Mouse (Mus musculus): ENCODE measurements around the gene Myo16. TPM values are rescaled to one million over a fixed set of nuclear protein-coding genes. Genes with fewer than 3 reads are reported as not detected.

Gene Myo16
- total RNA-seq, 2 experiments from 2014 or later = 1.2 to 1.6 TPM

DNA sequence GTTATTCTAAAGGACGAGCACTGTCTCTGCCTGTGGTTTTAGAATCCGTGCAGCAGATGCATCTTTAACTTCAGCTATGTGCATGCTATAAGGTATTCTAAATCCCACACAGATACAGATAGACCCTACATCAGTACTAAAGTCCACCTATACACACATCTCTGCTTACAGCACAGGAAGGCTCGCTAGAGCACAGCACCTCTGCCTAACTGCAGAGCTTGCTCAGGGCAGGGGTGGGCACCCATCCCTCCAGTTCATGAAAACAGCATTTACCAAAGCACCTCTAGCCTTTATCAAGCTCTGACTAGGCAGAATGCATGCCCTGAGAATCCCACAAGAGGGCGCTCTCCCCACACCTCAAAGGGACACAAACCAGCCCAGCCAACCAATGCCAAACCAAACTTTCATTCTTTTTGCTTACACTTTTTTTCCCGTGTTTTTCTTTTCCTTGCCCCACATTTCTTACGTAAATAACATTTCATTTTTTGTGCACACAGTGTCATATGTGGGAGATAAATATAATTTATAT lies 261.0 kb downstream of the Myo16 start:
- no peak for DNase-seq

DNA sequence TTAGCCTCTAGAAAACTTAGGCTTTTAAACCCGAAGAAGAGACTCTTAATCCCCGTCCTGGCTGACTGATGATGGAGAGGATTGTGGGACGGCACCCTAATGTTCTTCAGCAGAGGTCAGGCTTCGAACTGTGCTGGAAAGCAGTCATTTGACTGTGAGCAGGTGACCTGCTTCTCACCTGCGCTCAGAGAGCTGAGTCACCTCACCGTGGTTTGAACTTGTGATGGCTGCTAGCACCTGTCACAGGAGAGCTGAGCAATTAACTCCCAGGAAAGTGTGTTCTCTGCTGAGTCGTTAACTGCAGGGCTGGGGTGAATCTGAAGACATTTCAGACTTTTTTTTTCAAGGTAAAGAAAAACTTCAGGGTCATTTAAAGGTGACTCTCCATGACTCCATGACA lies 261.6 kb downstream of the Myo16 start:
- DNase-seq = no peak

DNA sequence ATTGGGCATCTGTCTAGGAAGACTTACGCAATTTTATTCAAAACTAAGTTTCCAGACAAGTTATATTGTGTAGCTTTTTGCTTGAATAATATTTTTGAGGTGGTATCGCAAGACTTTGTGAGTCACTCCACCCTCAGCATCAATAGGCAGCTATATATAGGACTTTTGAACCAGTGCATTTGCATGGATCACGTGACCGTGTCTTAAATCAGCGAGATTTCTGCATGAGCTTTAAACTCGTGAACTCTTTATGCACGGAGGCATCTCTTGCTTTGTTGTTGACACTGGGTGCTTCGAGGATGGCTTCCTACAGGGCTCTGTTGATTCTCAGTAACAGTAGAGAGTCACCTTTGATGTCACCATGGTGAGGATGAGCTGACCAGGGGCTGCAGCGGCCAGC lies 262.2 kb downstream of the Myo16 start:
- DNase-seq = no peak

DNA sequence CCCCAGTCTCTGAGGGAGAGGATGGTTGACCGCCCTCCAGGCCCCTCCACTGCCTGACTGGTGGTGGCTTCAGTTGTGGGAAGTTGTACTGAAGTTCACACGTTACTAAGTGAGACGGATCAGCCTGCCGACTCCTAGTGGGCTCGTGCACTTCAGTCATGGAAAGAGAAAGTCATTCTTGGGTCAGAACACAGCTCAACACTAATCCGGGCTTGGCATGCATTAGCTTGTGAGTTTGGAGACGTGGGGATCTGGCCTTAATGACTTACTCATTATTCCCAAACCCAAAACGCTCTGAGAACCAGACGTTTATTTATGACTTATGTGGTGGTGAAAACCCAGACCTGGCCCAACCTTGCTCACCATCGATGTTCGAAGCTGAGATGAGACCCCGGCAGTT lies 263.1 kb downstream of the Myo16 start:
- DNase-seq = no peak

DNA sequence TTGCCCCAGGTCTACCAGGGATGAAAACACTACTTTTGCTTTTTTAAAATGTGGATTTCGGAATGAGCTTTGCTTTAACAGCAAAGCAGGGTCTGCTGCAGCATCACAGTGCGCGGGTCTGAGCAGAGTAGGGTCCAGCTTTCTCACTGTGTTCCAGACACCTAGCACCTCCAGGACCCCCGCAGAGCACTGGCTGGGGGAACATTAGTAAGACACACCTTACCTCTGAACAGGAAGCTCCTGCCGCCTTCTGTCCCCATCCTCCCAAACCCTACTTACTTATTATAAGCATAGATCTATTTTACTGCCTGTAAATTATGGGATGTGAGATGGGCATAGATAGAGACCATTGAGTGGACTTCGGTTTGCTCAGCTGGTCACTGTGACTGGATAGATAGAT lies 263.6 kb downstream of the Myo16 start:
- no peak for DNase-seq

DNA sequence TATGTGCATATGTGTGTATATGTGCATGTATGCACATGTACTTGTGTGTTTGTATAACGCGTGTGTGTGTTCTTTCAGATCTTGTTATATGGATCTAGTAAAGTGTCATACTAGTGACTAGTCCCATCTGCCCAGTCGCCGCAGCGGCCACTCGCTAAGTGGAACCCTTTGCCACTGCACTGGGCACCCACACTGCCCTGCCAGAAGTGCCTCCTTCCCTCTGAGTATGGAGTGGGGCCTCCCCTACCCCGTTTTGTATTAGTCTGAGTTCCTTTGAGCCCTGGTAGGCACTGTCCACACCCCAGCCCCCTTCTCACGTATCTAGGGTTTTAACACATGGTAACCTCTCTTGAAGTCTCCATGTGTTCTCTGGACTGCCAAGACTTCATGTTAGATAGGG lies 264.3 kb downstream of the Myo16 start:
- DNase-seq = no peak

DNA sequence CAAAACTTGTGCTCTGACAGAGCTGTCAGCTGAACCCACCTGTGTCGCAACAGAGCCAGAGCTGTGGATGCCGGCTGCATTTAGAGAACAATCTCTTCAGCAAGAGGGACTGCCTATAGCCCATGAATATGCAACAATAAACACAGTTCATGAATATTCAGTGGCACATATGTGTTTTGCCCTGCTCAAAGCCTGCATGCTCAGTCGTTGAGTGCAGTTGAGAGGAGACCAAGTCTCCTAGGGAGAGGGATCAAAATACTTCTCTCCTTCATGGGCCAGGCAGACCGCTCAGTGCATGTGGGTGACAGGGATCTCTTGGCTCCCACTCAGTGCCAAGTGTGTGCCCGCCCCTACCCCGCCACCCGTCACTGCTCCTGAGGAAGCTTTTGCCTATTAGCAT lies 265.3 kb downstream of the Myo16 start:
- DNase-seq = no peak

DNA sequence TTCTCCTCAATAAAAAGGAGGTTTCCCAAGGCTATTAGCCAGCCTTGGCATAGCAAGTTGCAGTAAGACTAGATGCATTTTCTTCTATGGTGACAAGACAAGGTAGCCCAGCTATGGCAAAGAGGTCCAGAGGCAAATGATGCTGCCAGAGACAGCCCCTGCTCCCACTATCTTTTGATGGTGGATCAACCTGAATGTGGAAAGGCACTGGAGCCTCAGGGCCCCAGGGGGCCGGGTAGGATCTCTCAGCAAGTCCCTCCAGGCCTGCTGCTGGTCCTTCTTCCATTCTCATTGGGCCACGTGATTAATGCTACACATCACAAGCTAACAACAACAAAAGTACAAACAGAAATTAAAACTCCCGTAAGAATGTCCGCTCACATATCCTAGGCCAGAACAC lies 266.0 kb downstream of the Myo16 start:
- no peak for DNase-seq

DNA sequence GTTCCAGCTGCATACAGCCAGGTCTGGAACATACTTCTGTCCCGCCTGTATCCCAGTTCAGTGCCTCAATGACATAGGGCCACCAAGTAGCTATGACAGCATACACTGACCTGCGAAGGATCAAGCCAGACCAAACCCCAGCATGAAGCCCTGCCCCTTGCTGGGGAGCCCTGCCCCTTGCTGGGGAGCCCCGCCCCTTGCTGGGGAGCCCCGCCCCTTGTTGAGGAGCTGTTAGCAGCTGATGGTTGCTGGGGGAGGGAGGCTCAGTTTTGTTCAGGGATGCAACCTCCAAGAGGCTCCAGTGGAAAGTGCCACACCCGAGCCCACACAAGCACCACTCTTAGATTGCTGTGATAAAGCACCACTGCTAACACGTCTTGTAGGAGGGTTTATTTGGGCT lies 266.8 kb downstream of the Myo16 start:
- no peak for DNase-seq

DNA sequence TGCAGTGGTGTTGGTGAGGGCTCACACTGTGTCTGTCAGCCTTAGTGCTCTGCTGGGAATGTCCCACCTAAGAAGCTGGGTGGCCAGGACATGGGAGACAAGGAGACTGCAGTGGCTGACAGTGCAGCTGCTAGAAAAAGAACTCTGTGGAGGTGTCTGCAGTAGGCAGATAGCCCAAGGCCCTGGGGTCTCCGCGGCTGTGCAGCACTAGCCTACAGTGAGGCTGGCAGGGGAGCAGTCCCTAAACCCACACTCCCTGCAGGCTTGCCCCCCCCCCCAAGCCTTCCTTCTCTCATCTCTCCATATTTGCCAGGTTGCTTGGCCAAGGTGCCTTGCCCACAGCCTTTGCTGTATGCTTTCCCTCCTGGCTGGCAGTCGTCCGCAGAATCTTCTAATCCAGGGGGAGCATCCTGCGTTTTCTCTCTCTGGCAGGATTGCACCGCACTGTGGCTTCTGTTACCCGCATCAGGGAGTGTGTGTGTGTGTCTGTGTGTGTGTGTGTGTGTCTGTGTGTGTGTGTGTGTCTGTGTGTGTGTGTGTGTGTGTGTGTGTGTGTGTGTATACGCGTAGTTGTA lies 267.9 kb downstream of the Myo16 start:
- no peak for DNase-seq

DNA sequence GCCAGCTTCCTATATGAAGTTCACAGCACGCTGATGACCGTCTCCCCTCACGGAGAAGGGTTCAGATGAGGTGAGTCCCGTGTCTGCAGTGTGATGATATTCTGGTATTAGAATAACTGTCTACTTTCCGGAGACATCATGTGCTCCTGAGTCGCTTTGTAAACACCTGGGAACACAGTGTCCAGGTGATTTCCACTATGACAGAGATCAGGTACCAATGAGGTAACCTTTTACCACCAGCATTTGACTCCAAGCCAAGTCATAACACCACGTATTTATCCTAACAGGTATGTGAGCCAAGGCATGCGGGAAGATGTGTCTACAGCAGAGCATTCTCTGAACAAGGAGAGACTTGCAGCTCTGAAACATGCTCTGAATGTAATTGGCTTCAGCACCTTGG lies 281.8 kb downstream of the Myo16 start:
- no peak for DNase-seq

DNA sequence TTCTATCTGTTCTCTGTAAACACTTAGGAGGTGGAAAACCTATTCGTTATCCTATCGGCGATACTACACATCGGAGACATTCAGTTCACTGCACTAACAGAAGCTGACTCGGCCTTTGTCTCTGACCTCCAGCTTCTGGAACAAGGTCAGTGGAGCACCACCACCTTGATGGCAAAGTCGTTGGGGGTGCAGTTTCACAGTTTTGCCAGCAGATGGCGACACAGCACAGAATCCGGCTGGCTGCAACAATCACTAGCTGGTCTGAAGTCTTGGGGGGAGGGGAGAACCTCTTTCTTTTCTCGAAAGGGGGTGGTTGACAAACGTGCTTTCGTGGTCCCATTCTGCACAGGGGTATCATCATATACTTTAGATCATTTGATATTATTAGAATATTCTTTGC lies 285.1 kb downstream of the Myo16 start:
- peak; percentile 45 for DNase-seq

DNA sequence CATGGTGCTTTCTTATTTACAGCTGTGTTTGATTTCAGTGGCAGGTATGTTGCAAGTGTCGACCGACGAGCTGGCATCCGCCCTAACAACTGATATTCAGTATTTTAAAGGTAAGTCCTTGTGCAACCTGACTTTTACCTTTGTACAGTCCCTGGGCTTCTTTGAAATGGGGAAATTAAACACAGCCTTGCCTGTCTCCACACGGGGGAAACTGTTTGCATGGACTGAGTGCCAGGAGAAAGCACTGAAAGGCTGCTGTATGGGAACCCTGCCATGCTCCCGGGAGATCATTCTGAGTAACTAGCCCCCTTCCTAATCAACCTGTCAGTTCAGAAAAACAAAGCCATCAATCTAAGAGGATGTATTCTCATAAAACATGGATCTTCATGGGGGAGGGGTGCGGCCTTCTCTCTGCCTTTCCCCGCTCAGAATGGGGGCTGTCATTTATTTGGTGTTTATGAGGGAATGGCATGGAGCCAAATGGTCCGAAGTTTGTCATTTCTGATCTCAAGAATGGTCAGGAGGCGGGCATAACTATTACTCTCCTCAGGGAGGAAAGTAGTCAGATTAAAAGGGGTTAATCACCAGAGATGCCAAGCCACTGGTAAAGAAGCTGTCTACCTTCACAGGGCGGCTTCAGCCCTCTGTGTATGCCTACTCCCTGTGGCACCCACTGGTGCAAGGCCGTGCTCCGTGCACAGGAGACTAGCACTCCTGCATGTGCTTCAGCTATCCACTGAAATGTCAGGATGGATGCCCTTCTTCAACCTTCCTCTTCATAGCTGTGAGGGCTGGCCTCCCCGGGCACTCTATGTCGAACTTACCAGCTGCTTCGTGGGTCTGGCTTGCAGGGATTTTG lies 286.1 kb downstream of the Myo16 start:
- no peak for DNase-seq

DNA sequence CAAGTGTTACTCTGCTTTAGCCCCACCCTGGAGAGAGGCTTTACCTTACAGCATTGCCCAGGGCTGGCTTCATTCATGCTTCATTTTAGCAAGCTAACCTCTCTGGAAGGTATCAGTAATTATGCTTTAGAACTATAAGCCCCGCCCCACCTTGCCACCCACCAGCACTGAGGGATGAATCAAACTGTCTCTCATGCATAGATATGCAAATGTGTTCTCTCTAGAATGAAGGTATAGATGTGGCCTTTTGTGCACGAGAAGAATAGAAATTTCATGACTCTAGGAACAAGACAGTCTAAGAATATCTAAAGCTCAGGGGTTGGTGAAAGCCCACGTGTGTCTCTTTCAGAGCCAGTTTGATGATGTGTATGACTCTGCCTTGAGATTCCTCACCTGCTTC lies 288.9 kb downstream of the Myo16 start:
- DNase-seq = no peak

DNA sequence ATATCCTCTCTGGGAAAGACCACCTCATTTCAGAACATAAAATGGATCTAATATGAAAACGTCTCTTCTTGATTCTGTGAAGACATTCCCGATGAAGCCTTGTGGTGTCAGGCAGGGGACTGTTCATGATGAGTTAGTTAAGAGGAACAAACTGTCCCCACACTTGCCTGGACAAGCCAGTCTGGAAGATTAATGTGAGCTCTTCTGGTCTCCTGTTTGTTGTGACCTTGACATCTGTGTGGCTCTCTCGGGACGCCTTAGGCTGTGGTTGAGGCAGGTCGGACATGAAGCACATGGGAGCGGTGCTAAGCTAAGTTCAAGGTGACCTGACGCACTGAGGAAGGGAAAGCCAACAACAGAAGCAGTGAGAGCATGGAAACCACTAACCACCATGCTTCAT lies 291.3 kb downstream of the Myo16 start:
- no peak for DNase-seq

DNA sequence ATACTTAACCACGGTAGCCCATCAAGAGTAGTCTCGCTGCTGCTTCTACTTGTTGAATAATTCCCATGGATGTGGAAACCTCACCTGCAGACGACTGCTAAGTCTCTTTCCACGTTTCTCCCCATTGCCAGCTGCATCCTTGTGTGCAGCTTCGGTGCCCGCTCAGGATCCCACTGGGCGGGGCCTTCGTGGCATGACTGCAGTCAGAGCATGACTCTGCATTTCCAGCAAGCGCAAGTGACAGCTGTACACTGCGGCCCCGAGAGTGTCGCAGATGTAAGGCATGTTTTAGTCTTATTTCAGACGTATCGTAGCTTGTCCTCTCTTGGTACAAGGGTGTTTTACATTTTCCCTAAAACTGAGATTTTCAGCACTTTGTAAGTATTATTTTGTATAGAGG lies 294.8 kb downstream of the Myo16 start:
- DNase-seq = peak; percentile 42

DNA sequence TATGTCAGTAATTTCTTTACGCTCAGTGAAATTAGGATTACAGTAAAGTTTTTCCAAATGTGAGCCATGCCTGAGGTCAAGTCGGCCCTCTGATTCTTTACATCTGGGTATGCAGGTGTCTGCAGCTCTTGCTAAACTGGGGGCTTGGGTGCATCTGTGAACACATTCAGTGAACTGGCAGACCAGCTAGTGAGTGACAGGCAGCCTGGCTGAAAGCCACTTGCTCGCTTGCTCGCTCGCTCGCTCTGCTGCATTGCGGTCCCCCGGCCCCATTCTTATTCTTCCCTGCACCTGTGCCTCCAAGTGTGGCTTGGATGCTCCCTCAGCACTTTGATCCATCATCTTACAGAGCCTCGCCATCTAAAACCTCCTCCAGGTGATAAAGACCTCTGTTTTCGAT lies 299.3 kb downstream of the Myo16 start:
- no peak for DNase-seq

DNA sequence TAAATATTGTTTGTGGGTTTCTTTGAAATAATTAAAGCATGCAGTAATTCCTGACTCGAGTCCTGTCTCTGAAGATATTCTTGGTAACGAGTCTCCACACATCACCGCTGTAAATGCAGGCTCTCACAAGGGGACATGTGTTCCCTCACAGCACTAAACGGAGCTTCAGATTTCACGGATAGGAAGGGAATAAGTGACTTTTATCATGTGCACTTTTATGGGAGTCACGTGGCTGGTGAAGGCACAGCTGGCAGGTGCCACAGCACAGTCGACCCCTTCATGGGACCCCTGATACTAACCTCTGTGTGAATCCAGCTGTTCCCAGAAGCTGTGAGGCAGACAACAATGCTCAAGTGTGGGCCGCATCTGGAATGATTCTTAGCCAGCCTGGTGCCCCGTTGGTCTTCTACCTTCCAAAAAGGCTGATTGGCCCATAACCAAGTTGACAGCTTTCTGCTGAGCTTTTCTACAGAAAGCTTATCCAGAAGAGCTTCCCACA lies 304.5 kb downstream of the Myo16 start:
- no peak for DNase-seq

DNA sequence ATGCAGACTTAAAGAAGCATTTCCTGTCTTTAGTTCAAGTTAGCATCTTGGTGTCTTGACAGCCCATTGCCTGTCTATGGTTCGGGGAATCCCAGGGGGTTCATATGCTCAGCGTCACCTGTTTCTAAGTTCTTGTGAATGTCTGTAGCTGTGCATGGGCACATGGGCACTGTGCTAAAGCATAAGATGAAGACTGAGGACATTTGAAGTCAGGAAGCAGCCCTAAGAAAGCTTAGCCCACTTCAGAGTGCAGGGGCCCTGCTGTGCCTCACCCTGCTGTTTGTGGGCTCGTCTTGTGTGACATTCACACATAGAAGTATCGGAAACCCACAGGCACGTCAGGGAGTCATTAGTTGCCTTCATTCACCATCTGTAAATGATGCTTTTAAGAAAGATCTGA lies 308.6 kb downstream of the Myo16 start:
- no peak for DNase-seq

DNA sequence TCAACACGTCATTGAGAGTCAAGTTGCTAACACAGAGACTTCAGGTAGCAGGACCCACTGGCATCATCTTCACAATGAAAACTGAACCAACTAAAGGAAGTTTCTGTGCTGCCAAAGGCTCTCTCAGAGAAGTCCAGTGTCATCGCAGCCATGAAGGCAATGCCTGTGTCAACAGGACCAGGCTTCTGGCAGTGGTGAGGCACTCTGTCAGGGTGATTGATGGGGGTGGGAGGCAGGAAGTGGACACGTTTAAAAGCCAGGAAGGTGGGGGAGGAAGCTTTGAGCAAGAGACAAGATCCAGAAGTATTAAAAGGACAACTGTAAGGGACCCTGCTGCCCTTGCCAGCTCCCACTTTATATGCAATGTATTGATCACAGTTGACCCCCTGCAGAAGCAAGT lies 314.8 kb downstream of the Myo16 start:
- no peak for DNase-seq

DNA sequence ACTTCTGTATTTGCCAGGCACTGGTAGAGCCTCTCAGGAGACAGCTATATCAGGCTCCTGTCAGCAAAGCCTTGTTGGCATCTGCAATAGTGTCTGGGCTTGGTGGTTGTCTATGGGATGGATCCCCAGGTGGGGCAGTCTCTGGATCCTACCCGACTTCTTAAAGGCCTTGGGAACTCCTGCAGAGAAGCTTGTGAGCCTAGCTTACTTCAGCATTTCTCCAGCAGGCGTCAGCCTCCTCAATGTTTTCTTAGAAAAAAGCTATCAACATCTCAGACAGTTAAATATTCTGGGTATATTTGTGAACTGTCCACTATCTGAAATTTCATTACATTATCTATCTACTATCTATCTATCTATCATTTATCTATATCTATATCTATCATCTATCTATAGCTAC lies 315.9 kb downstream of the Myo16 start:
- DNase-seq = no peak

DNA sequence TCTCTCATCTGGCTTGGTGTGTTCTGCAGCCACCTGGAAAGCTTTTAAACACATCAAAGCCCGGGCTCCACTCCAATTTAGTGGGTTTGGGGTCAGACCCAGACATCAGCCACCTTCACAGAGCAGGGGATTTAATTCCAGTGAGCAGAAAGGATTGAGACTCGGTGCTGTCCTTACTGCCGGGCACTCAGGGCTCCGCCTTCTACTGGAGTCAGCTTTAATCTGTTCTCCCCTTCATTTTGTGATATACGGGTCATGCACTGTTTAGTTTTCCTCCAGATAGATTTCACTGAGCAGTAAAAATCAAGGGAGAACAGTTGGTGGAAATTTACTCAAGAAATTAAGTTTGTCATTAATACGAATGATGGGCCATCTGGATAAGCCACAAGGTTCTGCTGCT lies 316.6 kb downstream of the Myo16 start:
- DNase-seq = no peak

DNA sequence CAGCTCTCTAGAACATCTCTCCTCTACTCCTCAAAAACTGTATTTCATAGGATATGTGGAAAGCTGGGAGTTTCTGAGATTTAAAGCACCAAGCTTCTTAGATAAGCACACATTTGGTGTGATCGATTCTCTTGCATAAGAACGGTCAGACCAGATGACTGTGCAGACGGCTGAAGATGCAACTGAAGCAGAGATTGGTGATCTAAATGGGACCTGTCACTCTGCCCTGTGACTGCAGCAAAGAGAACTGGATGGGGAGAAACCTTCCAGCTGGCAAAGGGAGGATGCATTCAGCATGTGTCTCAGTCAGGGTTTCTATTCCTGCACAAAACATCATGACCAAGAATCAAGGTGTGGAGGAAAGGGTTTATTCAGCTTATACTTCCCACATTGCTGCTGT lies 318.7 kb downstream of the Myo16 start:
- DNase-seq = no peak

DNA sequence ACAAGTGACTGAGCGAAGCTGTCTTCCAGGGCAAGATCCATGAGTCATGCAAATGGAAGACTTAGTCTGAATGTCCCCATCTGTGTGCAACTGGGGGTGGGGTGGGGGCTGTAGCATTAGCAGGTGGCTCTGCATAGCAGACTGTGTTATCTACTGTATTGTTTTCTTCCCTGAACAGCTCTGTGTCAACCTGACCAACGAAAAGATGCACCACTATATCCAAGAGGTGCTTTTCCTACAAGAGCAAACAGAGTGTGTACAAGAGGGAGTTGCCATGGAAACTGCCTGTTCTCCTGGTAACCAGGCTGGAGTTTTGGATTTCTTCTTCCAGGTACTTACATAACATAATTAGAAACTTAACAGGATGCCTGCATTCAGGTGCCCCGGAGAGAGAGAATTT lies 320.7 kb downstream of the Myo16 start:
- DNase-seq = no peak
